Mouse (Mus musculus) hindbrain, embryonic 14.5 days (tissue): Measurements from ENCODE around the gene Ifitm3. TPM values are rescaled to one million over a fixed set of nuclear protein-coding genes. Genes with fewer than 3 reads are reported as not detected.
A peak's percentile ranks its signal among the peaks of the same experiment; 100 is the strongest.

ENCODE experiments used
- ATAC-seq: fragments of 200-750 bp; cut with Nextera tagmentation; 2 replicates; pipeline ENCODE4 v1.8.0; 2017; ENCODE audit warnings: moderate number of reproducible peaks, mild to moderate bottlenecking, moderate TSS enrichment, moderate library complexity; ENCODE audit not compliant: low FRiP score
- DNase-seq: peaks from one replicate; pipeline ENCODE4 v3.0.0-alpha.2; 2015; ENCODE audit warnings: low spot score
- H3K27ac ChIP-seq: fragments of 300-500 bp; sonication (generic); 2 replicates; pipeline ENCODE4 v1.5.1; 2014; ENCODE audit warnings: mild to moderate bottlenecking, moderate library complexity
- H3K27me3 ChIP-seq: fragments of 300-500 bp; sonication (generic); 2 replicates; pipeline ENCODE4 v1.6.1; 2014; ENCODE audit warnings: mild to moderate bottlenecking, low read length, mixed read lengths; ENCODE audit not compliant: control insufficient read depth, insufficient read depth
- H3K36me3 ChIP-seq: fragments of 300-500 bp; sonication (generic); replicated peaks from 2 replicates; pipeline ENCODE4 v1.6.1; 2014; ENCODE audit not compliant: control insufficient read depth, insufficient read depth
- H3K4me1 ChIP-seq: fragments of 300-500 bp; sonication (generic); replicated peaks from 2 replicates; pipeline ENCODE4 v1.6.1; 2014; ENCODE audit warnings: antibody characterized with exemption, low read length, mixed read lengths; ENCODE audit not compliant: control insufficient read depth, insufficient read depth
- H3K4me2 ChIP-seq: fragments of 300-500 bp; sonication (generic); replicated peaks from 2 replicates; pipeline ENCODE4 v1.6.1; 2014; ENCODE audit warnings: mild to moderate bottlenecking, moderate library complexity
- H3K4me3 ChIP-seq: fragments of 300-500 bp; sonication (generic); replicated peaks from 2 replicates; pipeline ENCODE4 v1.5.1; 2014; ENCODE audit warnings: mild to moderate bottlenecking, low read length
- H3K9ac ChIP-seq: fragments of 300-500 bp; sonication (generic); 2 replicates; pipeline ENCODE4 v1.6.1; 2014
- H3K9me3 ChIP-seq: fragments of 300-500 bp; sonication (generic); 2 replicates; pipeline ENCODE4 v1.6.1; 2016; ENCODE audit warnings: low read length; ENCODE audit not compliant: control insufficient read depth
- WGBS: fragments of 180-500 bp; shearing (Covaris S2); extraction: QIAGEN DNeasy Blood & Tissue Kit; methylation state at CpG from one replicate; pipeline ENCODE4 v1.1.7; 2014; 5-methylcytosine and 5-hydroxymethylcytosine counted together
- polyA plus RNA-seq: library from polyadenylated mRNA; unstranded; fragments of >200 nt; fragmentation: Nextera tagmentation; extraction: Ambion mirVana; gene quantifications from 2 replicates; pipeline ENCODE4 v1.2.1, GENCODE M21; 2014

Ifitm3 gene
- polyA plus RNA-seq, 1 experiment from 2014 or later: 45.1 TPM

GRCm38 (mm10) chr7:141049326-141049725 is 38.8 kb upstream of the Ifitm3 start:
- Histone ChIP-seq H3K27ac (no peak overlapping the region), H3K36me3 (no peaks in the 10 kb centered on the region), H3K9me3 (no peaks in the 10 kb centered on the region), H3K4me2 (no peak overlapping the region), H3K9ac (no peak overlapping the region), H3K4me3 (no peak overlapping the region), H3K27me3 (no peaks in the 10 kb centered on the region), H3K4me1 (peaks cover 6% of the 10 kb centered on the region)
- DNase-seq: no peak
- peak; percentile 19; the same call in 1 of the 2 replicates for ATAC-seq
- 91% methylated on average over 2 of the region's 2 CpGs for WGBS

DNA sequence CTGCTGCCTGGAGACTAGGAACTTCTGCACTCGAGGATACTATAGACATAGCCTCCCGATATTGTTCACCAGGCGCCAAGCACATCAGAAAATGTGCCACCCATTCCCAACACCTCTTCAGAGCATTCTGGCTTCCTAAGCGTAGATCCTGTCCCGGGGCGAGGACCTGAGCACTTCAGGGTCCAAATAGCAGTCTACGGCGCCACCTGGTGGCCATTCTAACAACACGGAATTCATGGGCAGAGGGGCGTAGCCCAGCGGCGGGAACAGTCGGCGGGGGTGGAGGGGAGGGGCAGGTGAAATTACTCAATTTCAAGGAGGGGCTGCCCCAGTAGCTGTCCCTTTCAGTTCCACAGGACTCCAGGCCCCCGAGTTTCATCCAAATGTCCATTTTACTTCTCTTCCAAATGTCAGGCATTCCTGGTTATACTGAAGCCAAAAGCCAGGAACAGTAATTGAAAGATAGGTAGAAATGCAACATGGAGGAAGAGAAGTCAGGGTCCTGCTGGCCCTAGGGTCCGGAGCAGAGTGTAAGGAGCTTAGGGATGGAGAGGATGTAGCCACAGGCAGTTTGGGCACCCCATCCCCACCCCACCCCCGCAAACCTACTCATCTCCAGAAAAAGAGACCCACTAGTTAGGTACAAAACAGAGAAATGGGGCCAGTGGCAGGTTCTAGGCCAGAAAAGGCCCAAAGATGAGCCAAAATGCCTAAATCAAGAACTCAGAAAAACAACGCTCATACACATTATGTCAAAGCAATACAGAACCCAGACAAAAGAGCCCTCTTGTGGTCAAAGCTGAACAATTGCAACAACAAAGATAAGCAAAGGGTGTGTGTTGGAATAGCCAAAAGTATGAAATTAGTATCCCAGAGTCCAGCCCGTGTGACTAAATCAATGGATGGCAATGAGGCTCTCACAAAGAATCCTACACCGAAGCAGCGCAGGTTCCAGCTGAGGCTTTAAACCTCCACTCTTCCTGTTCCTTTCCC is 38.0 kb upstream of the Ifitm3 start:
- 11% methylated on average over 21 of the region's 21 CpGs for WGBS
- peak overlapping the region; percentile 36 for H3K4me3 ChIP-seq
- H3K27me3 ChIP-seq: no peaks in the 10 kb centered on the region
- H3K9ac ChIP-seq: peak overlapping the region; percentile 67
- DNase-seq (peak; percentile 92), ATAC-seq (peak; percentile 91)
- H3K9me3 ChIP-seq: no peaks in the 10 kb centered on the region
- peak overlapping the region; percentile 73 for H3K27ac ChIP-seq
- H3K36me3 ChIP-seq: no peaks in the 10 kb centered on the region
- peak overlapping the region; percentile 94 for H3K4me2 ChIP-seq
- peaks cover 6% of the 10 kb centered on the region for H3K4me1 ChIP-seq

DNA sequence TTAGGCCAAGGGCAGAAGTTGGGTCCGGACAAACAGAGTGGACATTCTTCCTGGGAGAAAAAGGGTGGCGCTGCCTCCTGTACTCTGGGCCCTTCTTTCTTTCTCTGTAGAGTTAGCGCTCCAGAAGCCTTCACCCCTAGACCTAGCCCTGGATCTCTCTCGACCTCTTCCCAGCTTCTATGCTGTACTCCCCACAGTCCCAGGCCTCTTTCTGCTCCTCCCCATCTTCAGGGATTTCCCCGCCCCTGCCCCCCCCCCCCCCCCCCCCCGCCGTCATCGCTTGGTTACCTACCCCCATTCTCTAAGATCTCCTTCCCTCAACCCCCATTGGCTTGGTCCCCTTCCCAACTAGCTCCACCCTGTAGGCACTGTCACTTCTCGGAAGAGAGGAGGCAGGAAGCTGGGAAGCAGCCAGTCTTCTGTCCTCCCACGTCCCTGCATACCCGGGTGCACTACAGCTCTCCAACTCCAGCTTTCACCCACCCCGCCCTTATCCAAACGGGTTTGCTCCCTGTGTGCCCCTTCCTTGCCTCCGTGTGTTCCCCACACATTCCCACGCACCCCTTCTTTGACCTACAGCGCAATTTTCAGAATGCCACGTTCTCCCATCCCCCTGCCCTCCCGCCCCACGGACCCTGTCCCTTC is 37.1 kb upstream of the Ifitm3 start:
- WGBS: 7% methylated on average over 15 of the region's 19 CpGs
- ATAC-seq (peak; percentile 86), DNase-seq (peak; percentile 55)
- Histone ChIP-seq H3K27me3 (no peaks in the 10 kb centered on the region), H3K9me3 (no peaks in the 10 kb centered on the region), H3K27ac (peak overlapping the region; percentile 73), H3K9ac (peak overlapping the region; percentile 67), H3K4me3 (peak overlapping the region; percentile 36), H3K36me3 (no peaks in the 10 kb centered on the region), H3K4me2 (peak overlapping the region; percentile 94), H3K4me1 (peaks cover 6% of the 10 kb centered on the region)

DNA sequence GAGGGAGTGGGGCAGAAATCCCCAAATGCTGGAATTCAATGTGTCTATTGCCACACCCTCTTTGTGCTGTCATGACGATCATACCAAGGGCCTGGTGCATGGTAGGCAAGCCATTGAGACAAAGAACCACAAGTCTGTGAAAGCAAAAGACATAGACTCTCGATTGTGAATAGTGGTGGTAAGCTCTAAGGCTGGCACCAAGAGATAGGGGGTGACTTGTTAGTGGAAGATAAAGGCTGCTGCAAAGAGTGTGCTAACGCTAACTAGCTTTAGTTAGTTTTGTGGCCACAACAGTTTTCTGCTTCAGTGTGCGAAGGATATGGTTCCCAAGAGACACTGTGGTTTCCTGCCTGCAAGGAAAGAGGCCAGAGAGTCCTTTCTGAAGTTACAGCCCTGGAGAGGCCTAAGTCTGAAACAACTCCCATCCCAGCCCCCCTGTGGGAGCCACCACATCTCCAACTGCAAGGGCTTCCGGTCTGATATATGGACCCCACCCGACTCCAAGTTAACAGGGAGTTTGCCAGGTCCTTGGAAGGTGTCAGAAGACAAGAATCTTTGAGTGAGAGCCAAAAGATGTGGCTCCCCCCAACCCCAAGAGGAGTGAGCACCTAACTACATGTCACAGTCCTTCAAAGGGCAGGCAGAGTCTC is 36.5 kb upstream of the Ifitm3 start:
- H3K4me1 ChIP-seq: peaks cover 6% of the 10 kb centered on the region
- H3K4me3 ChIP-seq: no peak overlapping the region
- no peaks in the 10 kb centered on the region for H3K27me3 ChIP-seq
- 72% methylated on average over 6 of the region's 6 CpGs for WGBS
- no peak overlapping the region for H3K9ac ChIP-seq
- peak overlapping the region; percentile 58 for H3K27ac ChIP-seq
- DNase-seq (no peak), ATAC-seq (no peak)
- no peaks in the 10 kb centered on the region for H3K9me3 ChIP-seq
- no peaks in the 10 kb centered on the region for H3K36me3 ChIP-seq
- H3K4me2 ChIP-seq: peak overlapping the region; percentile 94; the same call in 1 of the 2 replicates

DNA sequence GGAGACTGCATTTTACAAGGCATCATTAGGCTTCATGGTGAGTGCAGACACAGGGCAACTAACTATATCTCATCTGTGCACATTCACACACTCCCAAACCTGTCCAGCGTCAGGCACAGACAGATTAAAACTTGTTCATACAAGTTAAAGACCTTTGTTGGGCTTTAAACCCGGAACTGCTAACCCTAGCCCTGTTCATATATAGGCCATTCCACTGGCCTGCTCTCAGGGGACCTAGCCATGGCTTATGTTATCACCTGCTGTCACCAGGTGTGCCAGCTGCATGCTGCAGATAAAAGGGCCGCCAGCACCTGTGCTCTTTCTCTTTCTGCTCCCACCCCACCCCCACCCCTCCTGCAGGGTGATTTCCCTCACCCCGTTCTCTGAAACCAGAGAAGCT is 32.0 kb upstream of the Ifitm3 start:
- Histone ChIP-seq H3K27me3 (no peaks in the 10 kb centered on the region), H3K36me3 (no peaks in the 10 kb centered on the region), H3K4me1 (peaks cover 5% of the 10 kb centered on the region; the same call in 1 of the 2 replicates), H3K4me2 (no peak overlapping the region), H3K9ac (no peak overlapping the region), H3K27ac (no peak overlapping the region), H3K9me3 (no peaks in the 10 kb centered on the region), H3K4me3 (no peak overlapping the region)
- 71% methylated on average over 4 of the region's 4 CpGs for WGBS
- ATAC-seq: no peak
- no peak for DNase-seq

DNA sequence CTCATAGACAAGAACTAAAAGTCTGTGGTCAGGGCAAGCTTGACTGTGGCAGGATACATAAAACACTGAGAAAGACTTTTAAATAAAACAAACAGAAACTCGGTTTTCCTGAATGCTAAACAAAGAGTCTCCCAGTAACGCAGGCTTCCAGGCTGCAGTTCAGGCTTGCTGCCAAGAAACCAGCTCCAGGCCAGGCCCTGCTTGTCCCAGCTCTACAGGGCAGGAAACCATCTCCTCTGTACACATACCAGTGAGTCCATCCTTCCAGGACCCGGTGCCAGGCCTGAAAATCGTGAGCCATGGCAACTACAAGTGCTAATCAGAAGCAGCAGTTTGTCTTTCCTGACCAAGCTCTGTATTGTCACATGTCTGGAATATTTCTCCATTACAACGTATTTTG is 31.1 kb upstream of the Ifitm3 start:
- no peaks in the 10 kb centered on the region for H3K4me1 ChIP-seq

DNA sequence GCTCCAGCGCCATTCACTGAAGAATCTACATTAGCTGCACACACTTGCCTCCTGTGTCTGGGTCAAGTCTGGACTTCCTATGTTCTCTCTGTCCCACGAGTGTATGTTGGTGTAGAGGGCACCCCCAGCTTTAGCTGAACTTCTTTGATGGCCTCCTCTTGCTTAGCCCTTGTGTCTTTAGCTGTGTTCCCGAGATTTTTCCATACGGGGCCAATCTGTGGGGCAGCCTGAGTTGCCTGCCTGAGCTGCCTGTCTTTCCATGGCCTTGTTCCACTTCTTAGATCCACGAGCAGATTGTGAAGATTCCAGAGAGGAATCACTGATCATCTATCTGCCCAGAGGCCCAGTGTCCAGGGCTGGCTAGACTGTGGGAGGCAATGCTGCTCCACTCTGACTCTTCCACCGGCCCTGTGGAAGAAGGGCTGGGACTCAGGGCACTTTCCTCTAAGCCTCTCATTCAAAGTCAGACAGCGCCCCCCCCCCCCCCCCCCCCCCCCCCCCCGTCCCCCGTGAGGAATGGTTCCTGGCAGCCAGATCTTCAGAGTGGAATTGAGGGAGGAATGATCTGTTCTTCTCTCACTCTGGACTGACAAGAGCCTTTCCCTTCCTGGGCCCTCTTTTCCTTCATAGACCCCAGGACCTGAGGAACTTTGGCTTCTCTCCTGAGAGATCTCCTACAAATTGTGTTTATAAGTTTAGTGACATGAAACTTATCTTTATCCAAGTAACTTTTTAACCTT is 30.5 kb upstream of the Ifitm3 start:
- ATAC-seq: no peak
- no peak for DNase-seq
- no peak overlapping the region for H3K9ac ChIP-seq

More for the DNA sequence above, 31.1 kb upstream of the Ifitm3 start:
- H3K27me3 ChIP-seq: no peaks in the 10 kb centered on the region
- no peak overlapping the region for H3K4me2 ChIP-seq
- DNase-seq: peak; percentile 74
- ATAC-seq: peak; percentile 71; the same call in 1 of the 2 replicates
- H3K9ac ChIP-seq: no peak overlapping the region
- H3K27ac ChIP-seq: peak overlapping the region; percentile 26; the same call in 1 of the 2 replicates
- no peaks in the 10 kb centered on the region for H3K36me3 ChIP-seq
- no peak overlapping the region for H3K4me3 ChIP-seq
- no peaks in the 10 kb centered on the region for H3K9me3 ChIP-seq
- 28% methylated on average over 5 of the region's 5 CpGs for WGBS

GRCm38 (mm10) chr7:141039386-141040107 is 29.0 kb upstream of the Ifitm3 start:
- Histone ChIP-seq H3K27ac (no peak overlapping the region), H3K27me3 (no peaks in the 10 kb centered on the region), H3K9ac (no peak overlapping the region), H3K4me3 (no peak overlapping the region), H3K4me1 (no peaks in the 10 kb centered on the region), H3K4me2 (no peak overlapping the region), H3K9me3 (no peaks in the 10 kb centered on the region), H3K36me3 (no peaks in the 10 kb centered on the region)
- WGBS: 98% methylated on average over 4 of the region's 4 CpGs
- no peak for ATAC-seq
- DNase-seq: no peak

More for the DNA sequence above, 30.5 kb upstream of the Ifitm3 start:
- H3K36me3 ChIP-seq: no peaks in the 10 kb centered on the region
- no peak overlapping the region for H3K4me3 ChIP-seq
- 44% methylated on average over 6 of the region's 9 CpGs for WGBS
- no peak overlapping the region for H3K4me2 ChIP-seq
- peak overlapping the region; percentile 35 for H3K27ac ChIP-seq
- H3K4me1 ChIP-seq: no peaks in the 10 kb centered on the region
- no peaks in the 10 kb centered on the region for H3K27me3 ChIP-seq
- no peaks in the 10 kb centered on the region for H3K9me3 ChIP-seq
